In the genomic region with DNA sequence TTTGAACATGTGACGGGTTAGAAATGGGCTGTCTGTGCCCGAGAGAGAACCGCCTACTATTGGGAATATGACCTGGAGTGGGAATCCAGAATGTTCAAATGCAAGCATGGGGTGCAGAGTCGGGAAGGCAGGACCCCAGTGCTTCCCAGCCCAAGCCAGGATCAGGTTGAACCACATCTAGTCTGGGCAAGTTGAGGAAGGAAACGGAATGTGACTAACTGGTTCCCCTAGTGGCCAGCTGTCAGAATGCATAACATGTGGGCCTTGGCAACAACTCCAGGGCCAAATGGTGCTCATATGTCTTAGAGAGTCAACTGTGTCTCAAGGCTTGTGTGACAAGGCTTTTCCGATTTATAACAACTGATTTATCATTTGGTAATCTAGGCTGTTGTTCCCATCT, we compare ENCODE assay signal across 9 mouse cellular contexts.
DNase-seq lines count a peak whose midpoint lies in the region; ATAC-seq and TF ChIP-seq lines count a peak whose summit lies in the region.
"Had no signal": no experiment of that assay in that cellular context is flagged by ENCODE, and none has a peak within 500 bp of the region (broad histone marks: within the 10 kb centered on the region; RNA-seq: fewer than 3 reads in every experiment).

No protein-coding gene starts in this region.

- ATAC-seq in inflammation-experienced regulatory T-cells, adult 6 months = peak; percentile 67
- no peak for ATAC-seq in heart, embryonic 12.5 days (ENCODE audit: insufficient number of reproducible peaks, low FRiP score)

- H3K9me3 ChIP-seq in heart, embryonic 12.5 days (replicated peaks) = no peaks in the 10 kb centered on the region; the same call in 1 of the 2 replicates
- H3K9me3 ChIP-seq: limb, embryonic 12.5 days had no signal

- peak; percentile 52 for DNase-seq in heart, postnatal 4 days
- no peak for DNase-seq in heart, adult 8-10 months (ENCODE audit: low spot score)
- peak; percentile 62 for DNase-seq in urinary bladder, postnatal 14 days (ENCODE audit: low spot score)
- no peak for DNase-seq in urinary bladder, postnatal 10 days (ENCODE audit: low spot score)
- DNase-seq in cerebellum, adult 2 months = peak; percentile 25 to 33
- DNase-seq in naive thymus-derived CD4-positive, alpha-beta T cell, adult 2 months (ENCODE audit: low read depth) = peak; percentile 59

- no peak for TF ChIP-seq POLR2A in cerebellum, adult 2 months (IDR thresholded peaks at IDR 0.05; ENCODE audit: borderline replicate concordance, insufficient read depth, low read length)

- no peaks in the 10 kb centered on the region for H3K36me3 ChIP-seq in heart, embryonic 12.5 days
- H3K36me3 ChIP-seq: limb, embryonic 12.5 days had no signal

- no peaks in the 10 kb centered on the region for H3K27me3 ChIP-seq in cerebellum, adult 2 months (ENCODE audit: control insufficient read depth, insufficient read depth, low read length)
- 0 out of 2 replicates have a peak, but pooled peaks cover 10% of the 10 kb centered on the region for H3K27me3 ChIP-seq in heart, embryonic 12.5 days (replicated peaks)
- H3K27me3 ChIP-seq: limb, embryonic 12.5 days had no signal

- H3K4me2 ChIP-seq in heart, embryonic 12.5 days = no peak overlapping the region
- H3K4me2 ChIP-seq: limb, embryonic 12.5 days had no signal

- H3K9ac ChIP-seq in heart, embryonic 12.5 days = no peak overlapping the region
- H3K9ac ChIP-seq: limb, embryonic 12.5 days had no signal

- H3K27ac ChIP-seq in cerebellum, adult 2 months (ENCODE audit: insufficient read depth, low read length) = no peak overlapping the region
- no peak overlapping the region for H3K27ac ChIP-seq in heart, embryonic 12.5 days (ENCODE audit: poor library complexity, severe bottlenecking)
- H3K27ac ChIP-seq: limb, embryonic 12.5 days had no signal

- TF ChIP-seq CTCF in cerebellum, adult 2 months (IDR thresholded peaks at IDR 0.05; ENCODE audit: borderline replicate concordance, insufficient read depth, low read depth, low read length) = peak; percentile 43; the same call in 1 of the 2 replicates

- H3K4me3 ChIP-seq in cerebellum, adult 2 months (replicated peaks; ENCODE audit: insufficient read depth, low read depth, low read length) = no peak overlapping the region
- H3K4me3 ChIP-seq in heart, embryonic 12.5 days = no peak overlapping the region
- H3K4me3 ChIP-seq: limb, embryonic 12.5 days had no signal

- 64% methylated on average over 6 of the region's 6 CpGs for WGBS in cerebellum, adult 2 months
- 68% methylated on average over 6 of the region's 6 CpGs for WGBS in heart, embryonic 12.5 days

- H3K4me1 ChIP-seq in cerebellum, adult 2 months (ENCODE audit: control insufficient read depth, insufficient read depth, low read length) = no peaks in the 10 kb centered on the region
- no peaks in the 10 kb centered on the region for H3K4me1 ChIP-seq in heart, embryonic 12.5 days (replicated peaks)
- H3K4me1 ChIP-seq: limb, embryonic 12.5 days had no signal

Comparison
In these comparisons a context has a peak if more than half of its experiments do, and no peak if none do; other contexts are left out.
1. DNase-seq: peak in heart, postnatal 4 days (single experiment), urinary bladder, postnatal 14 days (single experiment), cerebellum, adult 2 months (2 of 2) and naive thymus-derived CD4-positive, alpha-beta T cell, adult 2 months (single experiment); none in heart, adult 8-10 months (single experiment) and urinary bladder, postnatal 10 days (single experiment).